Mouse (Mus musculus) kidney, postnatal 36 days (tissue): ENCODE measurements at regions not wholly inside any gene's neighbourhood (a gene's known extent, or its start where the extent isn't known, plus 50 kb on each side); places are given as distances from the start of the nearest gene placed in this dataset.
A peak's percentile ranks its signal among the peaks of the same experiment; 100 is the strongest.

Source experiments
- DNase-seq, 2 experiments: peaks; one replicate each; pipeline ENCODE4 v3.0.0; 2021 to 2022; ENCODE audit warnings: mixed read lengths in 2 of 2

- no peak for DNase-seq
Observed at GRCm38 (mm10) chr1:142838663-142839062, 801.8 kb upstream of the B3galt2 start.

- DNase-seq = no peak
Observed at GRCm38 (mm10) chr1:142867024-142867700, 773.3 kb upstream of the B3galt2 start.

- DNase-seq = no peak
Observed at GRCm38 (mm10) chr1:142891842-142892241, 748.6 kb upstream of the B3galt2 start.

GRCm38 (mm10) chr1:142893156-142893555 is 747.3 kb upstream of the B3galt2 start:
- no peak for DNase-seq

GRCm38 (mm10) chr1:142894145-142894544 is 746.3 kb upstream of the B3galt2 start:
- no peak for DNase-seq

GRCm38 (mm10) chr1:142895081-142895480 is 745.4 kb upstream of the B3galt2 start:
- no peak for DNase-seq

GRCm38 (mm10) chr1:142909907-142910306 is 730.6 kb upstream of the B3galt2 start:
- no peak for DNase-seq

GRCm38 (mm10) chr1:142956686-142957085 is 683.8 kb upstream of the B3galt2 start:
- no peak for DNase-seq

GRCm38 (mm10) chr1:142971475-142971874 is 669.0 kb upstream of the B3galt2 start:
- DNase-seq = no peak

- DNase-seq = no peak
Observed at GRCm38 (mm10) chr1:142973387-142973786, 667.1 kb upstream of the B3galt2 start.

- DNase-seq = no peak
Observed at GRCm38 (mm10) chr1:142982994-142983393, 657.5 kb upstream of the B3galt2 start.

- no peak for DNase-seq
Observed at GRCm38 (mm10) chr1:142983641-142984040, 656.8 kb upstream of the B3galt2 start.

GRCm38 (mm10) chr1:142985516-142985915 is 654.9 kb upstream of the B3galt2 start:
- peak in 1 of 2 experiments; percentile 13 for DNase-seq

GRCm38 (mm10) chr1:143000216-143000615 is 640.2 kb upstream of the B3galt2 start:
- DNase-seq = no peak

GRCm38 (mm10) chr1:143001112-143001511 is 639.4 kb upstream of the B3galt2 start:
- no peak for DNase-seq

GRCm38 (mm10) chr1:143006045-143006444 is 634.4 kb upstream of the B3galt2 start:
- DNase-seq = no peak

- no peak for DNase-seq
Observed at GRCm38 (mm10) chr1:143019982-143020381, 620.5 kb upstream of the B3galt2 start.

- DNase-seq = no peak
Observed at GRCm38 (mm10) chr1:143053161-143053560, 587.3 kb upstream of the B3galt2 start.

- DNase-seq = no peak
Observed at GRCm38 (mm10) chr1:143053599-143053998, 586.9 kb upstream of the B3galt2 start.

GRCm38 (mm10) chr1:143054451-143055024 is 585.9 kb upstream of the B3galt2 start:
- DNase-seq = no peak

- DNase-seq = no peak
Observed at GRCm38 (mm10) chr1:143060698-143061576, 579.5 kb upstream of the B3galt2 start.

GRCm38 (mm10) chr1:143065493-143065892 is 575.0 kb upstream of the B3galt2 start:
- DNase-seq = no peak

GRCm38 (mm10) chr1:143071781-143072382 is 568.6 kb upstream of the B3galt2 start:
- DNase-seq = no peak
